In genomic region chrX:99339081-99339876, GRCm38 (mm10) we compare ENCODE assay signal across 9 mouse cellular contexts.
DNase-seq lines count a peak whose midpoint lies in the region; ATAC-seq and TF ChIP-seq lines count a peak whose summit lies in the region.
"Had no signal": no experiment of that assay in that cellular context is flagged by ENCODE, and none has a peak within 500 bp of the region (broad histone marks: within the 10 kb centered on the region; RNA-seq: fewer than 3 reads in every experiment).

No protein-coding gene starts in this region.

- peak; percentile 22 for DNase-seq in neural tube, embryonic 11.5 days (ENCODE audit: low spot score)
- DNase-seq in neural tube, embryonic 10.5 days (ENCODE audit: extremely low spot score, low spot score): no peak
- DNase-seq in midbrain, embryonic 10.5 days (ENCODE audit: low spot score): peak; percentile 30
- DNase-seq in stomach, postnatal 0 days (ENCODE audit: low spot score): peak; percentile 26
- DNase-seq in heart, adult 8-10 months (ENCODE audit: low spot score): no peak
- DNase-seq in adrenal gland, adult 2 months: no peak
- no peak for DNase-seq in layer of hippocampus, adult 9-11 months

- ATAC-seq in neural tube, embryonic 11.5 days (ENCODE audit: insufficient read depth, low FRiP score, low TSS enrichment): peak; percentile 61
- ATAC-seq in intestine, embryonic 16.5 days: peak; percentile 27; the same call in 1 of the 2 replicates
- peak; percentile 67 for ATAC-seq in stomach, postnatal 0 days (ENCODE audit: low FRiP score, low TSS enrichment)

- TF ChIP-seq CTCF in stomach, postnatal 0 days (IDR thresholded peaks at IDR 0.05; ENCODE audit: low read depth): peak; percentile 29

- 0 out of 2 replicates have a peak, but pooled peaks cover 6% of the 10 kb centered on the region for H3K4me1 ChIP-seq in neural tube, embryonic 11.5 days (ENCODE audit: control insufficient read depth, insufficient read depth, low read length)
- peaks cover 10% of the 10 kb centered on the region for H3K4me1 ChIP-seq in intestine, embryonic 16.5 days (ENCODE audit: control insufficient read depth, insufficient read depth, low read length)
- H3K4me1 ChIP-seq in midbrain, embryonic 10.5 days: peaks cover 46% of the 10 kb centered on the region
- H3K4me1 ChIP-seq in stomach, postnatal 0 days (replicated peaks; ENCODE audit: control insufficient read depth, insufficient read depth): no peaks in the 10 kb centered on the region
- H3K4me1 ChIP-seq: heart, embryonic 15.5 days had no signal

- H3K27me3 ChIP-seq in neural tube, embryonic 11.5 days (ENCODE audit: control insufficient read depth, insufficient read depth, low read length): peaks cover 6% of the 10 kb centered on the region; the same call in 1 of the 2 replicates
- H3K27me3 ChIP-seq in intestine, embryonic 16.5 days (replicated peaks; ENCODE audit: control insufficient read depth, insufficient read depth, low read length): no peaks in the 10 kb centered on the region
- H3K27me3 ChIP-seq in midbrain, embryonic 10.5 days (ENCODE audit: low read depth, poor library complexity, severe bottlenecking): peaks cover 93% of the 10 kb centered on the region
- no peaks in the 10 kb centered on the region for H3K27me3 ChIP-seq in stomach, postnatal 0 days (ENCODE audit: control insufficient read depth, insufficient read depth, low read length)

- TF ChIP-seq EP300 in stomach, postnatal 0 days (optimal IDR thresholded peaks at IDR 0.05): no peak

- no peak overlapping the region for H3K4me2 ChIP-seq in neural tube, embryonic 11.5 days (ENCODE audit: low read depth)
- H3K4me2 ChIP-seq in intestine, embryonic 16.5 days (ENCODE audit: low read depth, low read length): no peak overlapping the region
- no peak overlapping the region for H3K4me2 ChIP-seq in stomach, postnatal 0 days (replicated peaks; ENCODE audit: low read depth)
- H3K4me2 ChIP-seq: heart, embryonic 15.5 days had no signal

- no peaks in the 10 kb centered on the region for H3K36me3 ChIP-seq in neural tube, embryonic 11.5 days (ENCODE audit: control insufficient read depth, insufficient read depth, low read length)
- no peaks in the 10 kb centered on the region for H3K36me3 ChIP-seq in intestine, embryonic 16.5 days (ENCODE audit: control insufficient read depth, insufficient read depth, low read length)
- no peaks in the 10 kb centered on the region for H3K36me3 ChIP-seq in midbrain, embryonic 10.5 days
- no peaks in the 10 kb centered on the region for H3K36me3 ChIP-seq in stomach, postnatal 0 days (ENCODE audit: control insufficient read depth, insufficient read depth, low read length)
- H3K36me3 ChIP-seq: heart, embryonic 15.5 days had no signal

- no peak overlapping the region for H3K27ac ChIP-seq in neural tube, embryonic 11.5 days (ENCODE audit: low read depth, low read length)
- H3K27ac ChIP-seq in intestine, embryonic 16.5 days (ENCODE audit: low read length): no peak overlapping the region; the same call in 1 of the 2 replicates
- H3K27ac ChIP-seq in midbrain, embryonic 10.5 days (replicated peaks): peak overlapping the region; percentile 76
- H3K27ac ChIP-seq in stomach, postnatal 0 days (replicated peaks): 0 out of 2 replicates have a peak overlapping the region, but pooled peaks have one; percentile 13
- H3K27ac ChIP-seq: heart, embryonic 15.5 days had no signal

- H3K9ac ChIP-seq in neural tube, embryonic 11.5 days (ENCODE audit: low read length): no peak overlapping the region
- H3K9ac ChIP-seq in intestine, embryonic 16.5 days (ENCODE audit: low read depth, low read length): no peak overlapping the region
- H3K9ac ChIP-seq in stomach, postnatal 0 days (ENCODE audit: low read length): no peak overlapping the region
- H3K9ac ChIP-seq: heart, embryonic 15.5 days had no signal

- no peaks in the 10 kb centered on the region for H3K9me3 ChIP-seq in neural tube, embryonic 11.5 days (ENCODE audit: control insufficient read depth, low read length)
- no peaks in the 10 kb centered on the region for H3K9me3 ChIP-seq in intestine, embryonic 16.5 days (ENCODE audit: control insufficient read depth, low read length)
- H3K9me3 ChIP-seq in midbrain, embryonic 10.5 days (replicated peaks): no peaks in the 10 kb centered on the region
- no peaks in the 10 kb centered on the region for H3K9me3 ChIP-seq in stomach, postnatal 0 days (ENCODE audit: control insufficient read depth, low read length)
- H3K9me3 ChIP-seq: heart, embryonic 15.5 days had no signal

- 22% methylated on average over 9 of the region's 9 CpGs for WGBS in neural tube, embryonic 11.5 days
- 31% methylated on average over 5 of the region's 9 CpGs for WGBS in intestine, embryonic 16.5 days
- 25% methylated on average over 9 of the region's 9 CpGs for WGBS in midbrain, embryonic 10.5 days
- 39% methylated on average over 9 of the region's 9 CpGs for WGBS in stomach, postnatal 0 days

- no peak overlapping the region for H3K4me3 ChIP-seq in neural tube, embryonic 11.5 days (ENCODE audit: low read depth, low read length)
- no peak overlapping the region for H3K4me3 ChIP-seq in intestine, embryonic 16.5 days (ENCODE audit: low read length)
- no peak overlapping the region for H3K4me3 ChIP-seq in midbrain, embryonic 10.5 days
- H3K4me3 ChIP-seq in stomach, postnatal 0 days (ENCODE audit: low read depth, low read length): no peak overlapping the region
- H3K4me3 ChIP-seq: heart, embryonic 15.5 days had no signal

Comparison
In these comparisons a context has a peak if more than half of its experiments do, and no peak if none do; other contexts are left out.
1. DNase-seq: peak in neural tube, embryonic 11.5 days (single experiment), midbrain, embryonic 10.5 days (single experiment) and stomach, postnatal 0 days (single experiment); none in neural tube, embryonic 10.5 days (single experiment), heart, adult 8-10 months (single experiment), adrenal gland, adult 2 months (single experiment) and layer of hippocampus, adult 9-11 months (single experiment).
2. H3K27ac ChIP-seq: peak in midbrain, embryonic 10.5 days (single experiment) and stomach, postnatal 0 days (single experiment); none in neural tube, embryonic 11.5 days (single experiment) and intestine, embryonic 16.5 days (single experiment).
3. Peak in every context shown above with its lines, with median percentiles within 50 percentile points of each other: ATAC-seq.